Mouse (Mus musculus) thymus, postnatal 10 days (tissue): ENCODE data around the gene Mcur1.
A peak's percentile ranks its signal among the peaks of the same experiment; 100 is the strongest.

Source experiments
- DNase-seq, 2 experiments: peaks; one replicate each; pipeline ENCODE4 v3.0.0; 2021; ENCODE audit warnings: low spot score in 2 of 2

Gene Mcur1

GRCm38 (mm10) chr13:43559711-43560457, at the start of gene Mcur1:
TSS of gene Mcur1 (minus strand) at chr13:43560191.
- DNase-seq: peak; percentile 77 to 81

- no peak for DNase-seq
These were observed 48.9 kb upstream of the Mcur1 start for GRCm38 (mm10) chr13:43608854-43609253.

GRCm38 (mm10) chr13:43603042-43603441, 43.1 kb upstream of the Mcur1 start:
- DNase-seq: no peak

- DNase-seq: no peak
These were observed 42.4 kb upstream of the Mcur1 start for GRCm38 (mm10) chr13:43602440-43602839.

- DNase-seq: no peak
These were observed 41.0 kb upstream of the Mcur1 start for GRCm38 (mm10) chr13:43600967-43601366.

- peak; percentile 16 to 52 for DNase-seq
These were observed 35.9 kb upstream of the Mcur1 start for GRCm38 (mm10) chr13:43595896-43596295.

GRCm38 (mm10) chr13:43592681-43593068, 32.7 kb upstream of the Mcur1 start:
- no peak for DNase-seq

- no peak for DNase-seq
These were observed 32.1 kb upstream of the Mcur1 start for GRCm38 (mm10) chr13:43591828-43592680.

GRCm38 (mm10) chr13:43587844-43588840, 28.2 kb upstream of the Mcur1 start:
- DNase-seq: no peak

GRCm38 (mm10) chr13:43586966-43587365, 27.0 kb upstream of the Mcur1 start:
- no peak for DNase-seq

- no peak for DNase-seq
These were observed 25.3 kb upstream of the Mcur1 start for GRCm38 (mm10) chr13:43585335-43585734.

GRCm38 (mm10) chr13:43583504-43583903, 23.5 kb upstream of the Mcur1 start:
- no peak for DNase-seq

- no peak for DNase-seq
These were observed 23.0 kb upstream of the Mcur1 start for GRCm38 (mm10) chr13:43582961-43583360.

GRCm38 (mm10) chr13:43580661-43581060, 20.7 kb upstream of the Mcur1 start:
- no peak for DNase-seq

- DNase-seq: peak; percentile 10 to 57
These were observed 19.7 kb upstream of the Mcur1 start for GRCm38 (mm10) chr13:43579740-43580139.

- no peak for DNase-seq
These were observed 17.8 kb upstream of the Mcur1 start for GRCm38 (mm10) chr13:43577766-43578165.

GRCm38 (mm10) chr13:43577254-43577653, 17.3 kb upstream of the Mcur1 start:
- peak in 1 of 2 experiments; percentile 51 for DNase-seq

- DNase-seq: no peak
These were observed 15.4 kb upstream of the Mcur1 start for GRCm38 (mm10) chr13:43575431-43575830.

- no peak for DNase-seq
These were observed 14.0 kb upstream of the Mcur1 start for GRCm38 (mm10) chr13:43573979-43574378.

- no peak for DNase-seq
These were observed 7.3 kb upstream of the Mcur1 start for GRCm38 (mm10) chr13:43567141-43567891.

GRCm38 (mm10) chr13:43566184-43566583, 6.2 kb upstream of the Mcur1 start:
- DNase-seq: no peak
